Mouse (Mus musculus) c-Kit-positive CD71-positive TER-119-negative erythroid progenitor cells, embryonic 14.5 days (primary cell): Measurements from ENCODE around the gene Calcoco1.

Source experiments
- DNase-seq: peaks from one replicate; pipeline ENCODE4 v3.0.0-alpha.2; 2013; ENCODE audit warnings: low read depth

Gene Calcoco1

DNA sequence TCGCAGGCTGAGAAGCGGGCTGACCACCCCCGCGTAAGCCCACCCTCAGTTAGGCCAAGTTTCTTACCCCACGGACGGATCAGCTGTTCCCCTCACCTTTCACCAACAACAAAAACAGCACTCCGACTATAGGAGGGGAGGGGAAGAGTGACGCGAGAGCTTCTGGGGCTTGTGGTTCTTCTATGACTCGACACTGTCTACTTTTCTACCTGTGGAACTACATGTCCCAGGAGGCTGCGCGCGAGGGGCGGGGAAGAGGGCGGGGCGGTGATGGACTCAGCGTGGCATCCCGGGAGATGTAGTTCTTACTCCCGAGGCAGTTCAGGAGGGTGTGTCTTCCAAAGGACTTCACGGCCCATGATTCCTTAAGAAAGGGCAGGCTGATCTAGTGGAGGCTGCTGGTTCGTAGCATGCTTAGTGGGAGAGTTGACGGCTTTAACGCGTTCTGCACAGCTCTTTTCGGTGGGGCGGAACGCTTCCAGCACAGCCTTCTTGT, at the start of gene Calcoco1:
TSS of gene Calcoco1 (minus strand) at position 199 of the 496 bp plus-strand sequence.
- peak; percentile 92 for DNase-seq

DNA sequence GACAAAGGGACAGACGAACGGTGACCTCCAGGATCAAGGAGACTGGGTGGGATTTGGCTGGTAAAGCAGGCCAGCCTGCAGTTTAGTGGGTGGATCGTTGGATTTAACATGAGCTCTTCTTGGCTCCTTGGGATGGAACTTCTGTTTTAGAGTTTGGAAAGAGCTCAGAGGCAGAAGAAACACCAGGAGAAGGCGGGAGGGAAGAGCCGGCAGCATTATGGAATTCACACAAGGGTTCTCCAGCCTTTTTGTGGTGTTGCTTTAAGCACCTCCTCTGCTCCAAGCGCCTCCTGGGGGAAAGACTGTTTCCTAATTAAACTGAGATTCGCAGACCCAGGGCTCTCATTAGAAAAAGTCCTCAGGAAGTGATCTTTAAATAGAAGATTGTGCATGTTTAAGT, 48.9 kb upstream of the Calcoco1 start:
- no peak for DNase-seq

DNA sequence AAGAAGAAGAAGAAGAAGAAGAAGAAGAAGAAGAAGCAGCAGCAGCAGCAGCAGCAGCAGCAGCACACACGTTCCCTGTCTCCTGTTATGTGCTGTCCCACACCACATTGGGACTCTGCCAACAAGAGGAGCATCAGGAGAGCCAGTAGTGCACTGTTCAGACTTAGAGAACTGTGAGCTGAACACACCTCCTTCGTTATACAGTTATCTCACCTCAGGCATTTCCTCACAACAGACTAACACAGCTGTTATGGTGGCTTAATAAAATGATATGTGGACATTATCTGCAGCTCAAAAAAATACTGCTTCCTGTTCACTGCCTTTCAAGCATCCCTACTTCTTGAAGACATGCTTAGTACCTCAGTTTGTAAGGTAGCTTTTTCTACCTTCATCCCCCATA, 43.2 kb upstream of the Calcoco1 start:
- DNase-seq = no peak

DNA sequence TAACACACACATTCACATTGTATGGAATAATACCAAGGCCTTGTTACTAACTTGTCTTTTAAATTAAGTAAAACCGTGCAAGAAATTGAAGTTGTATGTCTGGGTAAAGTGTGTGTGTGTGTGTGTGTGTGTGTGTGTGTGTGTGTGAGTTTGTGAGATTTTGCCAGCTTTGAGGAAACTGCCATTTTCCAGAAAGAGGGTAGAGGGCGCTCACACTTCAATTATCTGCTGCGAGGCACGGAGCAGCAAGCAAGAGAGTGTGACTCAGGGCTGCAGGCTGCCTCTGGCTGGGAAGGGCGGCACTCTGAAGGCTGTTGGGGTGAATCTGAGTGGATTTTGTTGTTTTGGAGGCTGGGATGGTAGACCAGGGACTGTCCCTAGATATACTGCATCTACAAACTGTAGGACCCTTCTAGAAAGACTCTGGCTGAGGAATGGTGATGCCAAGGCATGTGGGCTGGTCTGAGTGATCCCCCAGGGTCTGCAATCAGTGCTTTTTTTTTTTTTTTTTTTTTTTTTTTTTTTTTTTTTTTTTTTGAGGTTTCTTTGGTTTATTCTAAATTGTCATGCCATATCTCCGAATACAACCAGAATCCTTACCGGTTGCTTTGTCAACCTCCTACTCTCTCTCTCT, 39.9 kb upstream of the Calcoco1 start:
- DNase-seq = no peak

DNA sequence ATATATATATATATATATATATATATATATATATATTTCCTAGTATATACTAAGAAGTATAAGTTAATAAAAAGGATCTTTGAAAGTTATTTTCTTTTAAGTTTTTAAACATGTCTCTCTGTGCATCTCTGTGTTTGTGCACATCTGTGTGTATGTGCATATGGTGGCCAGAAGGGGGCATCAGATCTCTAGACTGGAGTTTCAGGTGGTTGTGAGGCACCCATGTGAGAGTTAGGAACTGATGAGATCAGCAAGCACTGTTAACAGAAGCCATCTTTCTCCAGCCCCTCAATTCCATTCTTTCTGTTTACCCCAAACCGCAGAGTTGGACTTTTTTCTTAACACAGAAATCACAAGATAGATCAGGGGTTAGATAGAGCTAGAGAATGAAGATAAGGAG, 35.7 kb upstream of the Calcoco1 start:
- DNase-seq = no peak

DNA sequence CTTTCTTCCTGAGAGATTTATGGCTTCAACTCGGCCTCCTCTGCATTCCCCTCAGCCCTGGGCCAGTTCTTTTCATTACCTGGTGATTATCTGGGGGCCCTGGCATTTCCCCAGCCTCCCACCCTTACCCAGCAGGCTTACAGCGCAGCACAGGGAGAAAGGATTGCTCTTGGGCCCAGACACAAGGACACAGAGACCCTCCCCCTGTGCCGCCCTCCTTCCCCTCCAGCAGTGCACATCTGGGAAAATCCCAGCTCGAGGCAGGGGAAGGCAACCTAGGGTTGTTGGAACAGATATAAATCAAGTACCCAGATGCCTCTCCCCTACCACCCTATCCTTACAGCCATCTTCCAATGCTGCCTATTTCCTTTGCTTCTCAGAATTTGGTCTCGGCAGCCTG, 33.1 kb upstream of the Calcoco1 start:
- no peak for DNase-seq

DNA sequence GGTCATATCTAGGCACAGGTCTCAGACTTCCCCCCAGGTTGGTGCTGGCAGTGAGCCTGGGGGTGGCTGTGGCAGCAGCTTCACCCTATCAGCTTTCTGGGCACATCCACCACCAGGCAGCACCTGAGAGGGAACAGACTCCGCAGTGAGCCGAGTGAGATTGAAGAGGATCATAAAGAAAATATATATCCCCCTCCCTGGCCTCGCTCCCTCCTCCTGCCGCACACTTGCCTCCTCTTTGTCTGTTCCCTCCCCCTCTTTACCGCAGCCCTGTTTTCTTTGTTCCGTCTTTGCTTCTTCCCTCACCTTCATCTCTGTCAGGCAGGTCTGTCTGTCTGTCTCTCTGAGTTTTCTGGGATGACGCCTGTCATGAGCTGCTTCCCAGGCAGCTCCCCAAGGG, 32.4 kb upstream of the Calcoco1 start:
- DNase-seq = no peak

DNA sequence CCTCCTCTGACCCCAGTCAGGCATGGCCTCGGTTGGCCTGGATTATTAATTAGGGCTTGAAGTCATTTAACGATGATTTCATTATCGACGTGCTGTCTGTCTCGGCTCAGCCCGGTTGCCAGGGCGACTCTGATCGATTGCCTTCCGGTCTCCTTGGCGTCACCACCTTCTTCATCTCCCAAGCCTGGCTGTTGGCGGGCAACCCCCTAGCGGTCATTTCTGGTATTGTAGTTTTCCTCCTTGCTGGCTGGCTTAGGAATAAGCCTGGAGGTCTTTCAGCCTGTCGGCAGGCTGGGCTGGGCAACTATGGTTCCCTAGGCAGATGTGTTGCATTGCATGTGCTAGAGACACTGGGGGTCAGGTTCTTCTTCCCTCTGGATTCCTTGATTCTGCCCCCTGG, 31.2 kb upstream of the Calcoco1 start:
- peak; percentile 44 for DNase-seq

DNA sequence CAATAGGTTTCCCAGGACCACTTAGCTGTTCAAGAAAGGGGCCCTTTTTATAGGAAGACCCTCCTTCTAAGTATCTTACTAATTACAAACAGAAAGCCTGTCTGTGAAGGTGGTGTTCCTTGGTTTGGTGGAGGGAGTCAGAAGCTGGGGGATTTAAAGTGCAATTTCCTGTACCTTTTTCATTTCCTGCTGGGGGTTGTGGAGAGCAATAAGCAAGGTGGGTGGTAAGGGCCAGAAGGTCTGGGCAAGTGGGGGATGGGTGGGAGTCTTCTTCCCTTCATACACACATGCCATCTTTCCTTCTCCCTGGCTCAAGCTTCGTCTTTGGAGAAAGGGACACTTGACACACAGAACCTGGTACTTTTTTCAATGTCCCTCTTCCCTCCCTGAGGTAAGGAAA, 30.2 kb upstream of the Calcoco1 start:
- no peak for DNase-seq

DNA sequence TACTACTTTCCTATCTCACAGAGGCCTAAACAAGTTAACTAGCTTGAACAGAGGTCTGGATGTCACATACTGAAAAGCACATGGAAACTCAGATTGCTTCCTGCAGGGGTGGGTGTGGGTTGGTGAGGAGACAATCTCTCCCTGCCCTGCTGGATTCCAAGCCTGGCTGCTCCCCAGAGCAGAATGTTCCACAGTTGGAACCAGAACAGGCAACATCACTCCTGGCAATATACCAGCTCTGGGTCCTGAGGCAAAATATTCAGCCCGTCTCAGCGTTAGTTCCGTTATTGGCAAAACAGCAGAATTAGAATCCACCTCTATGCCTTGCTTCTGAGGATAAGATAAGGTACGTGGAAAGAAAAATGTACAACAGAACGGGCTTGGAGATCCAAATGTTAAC, 28.3 kb upstream of the Calcoco1 start:
- no peak for DNase-seq

DNA sequence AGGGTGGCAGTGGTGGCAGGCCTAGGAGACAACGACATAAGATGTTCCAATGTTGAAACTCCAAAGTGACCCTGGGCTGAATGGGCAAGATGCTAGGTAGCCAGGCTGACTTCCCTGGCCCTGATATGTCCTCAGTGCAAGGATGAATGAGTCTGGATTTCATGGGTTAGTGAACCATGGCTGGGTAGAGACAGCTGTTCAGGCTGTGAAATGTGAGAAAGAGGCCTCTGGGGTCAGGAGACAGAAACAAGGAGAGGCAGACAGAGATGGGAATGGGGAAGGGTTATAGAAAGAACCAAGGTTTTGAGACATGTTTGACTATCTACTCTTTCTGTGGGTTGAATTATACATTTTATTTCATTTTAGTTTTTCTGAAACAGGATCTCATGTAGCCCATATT, 27.1 kb upstream of the Calcoco1 start:
- DNase-seq = no peak

DNA sequence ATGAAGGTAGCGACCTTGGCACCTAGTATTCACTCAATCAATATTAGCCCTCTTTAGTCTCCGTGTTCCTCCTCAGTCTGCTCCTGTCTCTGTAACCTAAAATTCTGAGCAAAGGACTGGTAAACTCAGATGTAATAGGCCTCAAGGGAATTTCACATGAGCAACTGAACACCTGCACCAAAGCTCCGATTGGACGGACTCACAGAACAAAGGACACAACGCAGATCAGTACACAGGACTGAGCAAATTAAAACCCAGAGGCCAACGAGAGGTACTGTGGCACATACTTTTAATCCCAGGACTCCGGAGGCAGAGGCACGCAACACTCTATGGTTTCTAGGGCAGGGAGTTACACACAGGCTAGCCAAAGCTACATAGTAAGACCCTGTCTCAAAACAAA, 25.9 kb upstream of the Calcoco1 start:
- no peak for DNase-seq

DNA sequence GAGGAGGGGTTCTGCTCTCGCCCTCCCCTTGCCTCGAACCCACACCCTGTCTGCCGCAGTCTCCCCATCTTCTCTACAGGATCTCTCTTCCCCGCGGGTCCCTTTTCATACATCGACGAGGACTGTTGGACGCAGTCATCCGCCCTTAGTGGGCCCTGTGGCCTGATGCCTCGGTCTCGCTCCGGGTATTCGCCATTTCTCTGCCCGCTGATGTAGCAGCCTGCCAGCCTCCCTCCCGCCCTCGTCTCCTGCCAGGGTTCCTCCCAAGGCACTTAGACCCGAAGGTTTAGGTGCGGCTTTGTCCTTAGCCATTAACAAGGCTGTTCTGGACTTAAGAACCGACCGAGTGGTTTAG, 25.3 kb upstream of the Calcoco1 start:
- no peak for DNase-seq

DNA sequence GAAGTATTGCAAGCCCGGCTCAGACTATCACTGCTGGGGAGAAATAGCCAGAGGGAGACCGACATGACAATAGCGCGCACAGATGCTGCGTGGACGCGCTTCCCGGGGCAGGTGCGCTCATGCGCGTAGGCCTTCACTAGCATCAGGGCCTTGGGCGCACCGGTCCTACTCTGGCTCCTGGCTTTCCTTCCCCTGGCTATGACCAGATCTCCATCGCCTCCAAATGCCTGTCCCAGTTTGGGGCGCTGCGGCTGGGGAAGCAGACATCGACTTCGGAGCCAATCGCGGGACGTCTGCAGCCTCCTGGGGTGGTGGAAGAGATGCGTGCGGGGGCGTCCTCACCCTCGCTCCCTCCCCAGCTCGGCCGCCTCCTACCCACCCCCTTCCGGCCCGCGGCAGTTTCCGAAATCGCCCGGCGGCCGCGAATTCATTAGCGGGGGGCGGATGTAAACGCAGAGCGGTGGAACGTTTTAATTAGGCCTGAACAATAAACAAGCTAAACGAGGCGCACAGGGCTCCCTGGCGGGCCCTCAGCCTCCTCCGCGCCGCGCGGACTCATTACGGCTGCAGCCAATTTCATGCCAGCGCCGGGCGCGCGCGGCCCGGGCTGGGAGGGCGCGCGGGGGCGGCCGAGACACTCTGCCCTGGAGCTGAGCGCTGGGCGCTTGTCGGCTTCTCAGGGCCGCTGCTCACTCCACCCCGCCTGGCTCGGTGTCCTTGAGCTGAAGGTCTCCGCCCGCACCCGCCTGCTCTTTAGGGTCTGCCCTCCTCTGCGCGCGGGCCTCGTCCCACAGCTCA, 24.7 kb upstream of the Calcoco1 start:
- DNase-seq = no peak

DNA sequence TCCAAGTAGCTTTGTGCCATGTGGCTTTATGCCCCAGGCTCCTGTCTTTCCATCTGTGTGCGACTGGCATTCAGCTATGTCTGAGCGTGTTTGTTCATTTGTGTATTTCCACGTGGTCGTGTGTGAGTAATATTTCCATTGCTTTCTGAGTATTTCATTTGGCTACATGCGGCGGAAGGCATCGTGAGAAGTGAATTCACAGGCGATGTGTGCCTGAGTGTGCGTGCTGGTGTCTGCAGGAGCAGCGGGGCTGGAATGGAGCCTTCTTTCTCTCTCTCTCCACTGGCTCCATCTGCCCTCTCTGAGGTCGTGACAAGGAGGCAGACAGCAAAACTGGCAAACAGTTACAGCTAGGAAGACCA, 24.1 kb upstream of the Calcoco1 start:
- no peak for DNase-seq

DNA sequence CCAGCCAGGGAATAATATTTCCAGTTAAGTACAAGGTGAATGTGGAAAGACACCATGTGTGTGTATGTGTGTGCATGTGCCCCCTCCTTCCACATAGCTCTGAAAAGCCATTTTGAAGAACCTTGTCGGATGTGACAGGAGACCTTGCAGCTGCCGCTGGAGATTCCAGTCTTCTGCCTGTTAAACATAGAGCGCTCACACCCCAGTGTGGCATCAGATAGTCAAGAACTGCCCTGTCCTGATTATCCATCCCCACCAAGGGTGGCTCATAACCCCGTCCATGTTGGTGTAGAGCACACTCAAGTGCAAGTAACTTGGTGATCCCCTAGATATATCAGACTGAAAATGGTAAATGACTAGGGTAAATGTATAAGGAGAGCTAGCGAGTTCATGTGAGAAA, 23.4 kb upstream of the Calcoco1 start:
- DNase-seq = no peak

DNA sequence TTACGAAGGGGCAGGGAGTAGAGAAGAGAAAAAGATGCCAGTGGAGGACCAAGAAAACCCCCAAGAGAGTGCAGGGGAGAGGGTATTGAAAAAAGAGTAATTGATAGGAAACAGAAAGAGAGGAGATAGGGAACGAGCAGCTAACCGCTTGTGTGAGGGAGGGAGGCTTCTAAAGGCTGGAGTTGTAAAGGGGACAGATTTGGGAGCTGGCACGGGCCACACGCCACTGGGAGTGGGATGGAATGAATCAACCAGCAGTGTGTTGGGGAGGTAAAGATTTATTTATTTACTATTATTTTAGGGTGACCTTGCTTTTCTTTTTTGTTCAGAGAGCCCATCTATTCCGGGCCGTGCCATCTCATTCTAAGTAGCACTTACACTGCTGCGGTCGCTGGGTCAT, 22.9 kb upstream of the Calcoco1 start:
- no peak for DNase-seq

DNA sequence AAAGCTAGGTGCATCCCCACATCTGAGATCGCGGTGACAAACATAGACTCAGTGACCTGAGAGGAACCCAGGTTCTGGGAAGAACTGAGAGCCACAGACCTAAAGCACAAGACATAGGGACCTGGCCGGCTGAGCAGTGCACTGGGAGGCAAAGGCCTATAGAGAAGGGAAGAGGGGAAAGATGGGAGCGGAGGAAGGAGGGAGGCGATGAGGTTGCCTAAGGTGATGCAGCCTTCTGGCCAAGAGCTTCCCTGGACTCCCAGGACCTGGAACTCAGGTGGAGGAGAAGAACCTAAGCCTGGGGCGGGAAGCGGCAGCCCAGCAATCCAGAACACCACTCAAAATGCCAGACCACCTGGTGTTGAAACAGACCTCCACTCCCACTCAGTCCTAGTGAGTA, 22.4 kb upstream of the Calcoco1 start:
- DNase-seq = no peak

DNA sequence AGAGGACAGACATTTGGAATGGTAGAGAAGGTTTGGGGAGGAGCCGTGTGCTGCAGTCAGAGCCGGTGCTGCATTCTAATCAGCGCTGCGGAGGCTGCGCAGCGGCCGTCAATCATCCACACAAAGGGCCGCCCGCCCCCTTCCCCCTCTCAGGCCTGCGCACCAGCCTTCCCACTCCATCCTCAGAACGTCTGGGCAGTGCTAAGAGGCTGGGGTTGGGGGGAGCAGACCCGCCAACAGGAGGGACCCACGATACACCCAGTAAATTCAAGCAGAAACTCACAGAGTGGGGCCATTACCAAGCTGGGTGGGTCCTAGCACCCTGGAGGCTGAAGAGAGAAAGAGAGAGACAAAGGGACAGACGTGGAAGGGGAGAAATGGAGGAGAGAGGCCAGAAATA, 22.0 kb upstream of the Calcoco1 start:
- no peak for DNase-seq

DNA sequence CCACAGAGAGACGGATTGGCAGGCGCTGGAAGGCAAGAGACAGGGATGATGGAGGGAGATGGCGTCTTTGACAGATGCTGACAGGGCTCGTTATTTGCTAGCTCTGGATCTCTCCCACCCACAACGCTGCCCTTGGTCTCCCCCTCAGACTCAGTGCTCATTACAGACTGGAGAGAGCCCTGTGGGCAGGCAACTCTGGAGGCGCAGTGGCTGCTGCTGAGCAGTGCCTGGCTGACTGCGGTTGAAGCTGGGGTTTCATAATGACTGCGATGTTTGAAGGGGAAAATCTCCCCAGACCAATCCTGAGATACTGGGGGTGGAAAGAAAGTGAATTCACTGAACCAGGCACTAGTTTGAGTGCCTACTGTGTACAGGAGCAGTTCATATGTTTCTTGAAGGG, 21.2 kb upstream of the Calcoco1 start:
- DNase-seq = no peak

DNA sequence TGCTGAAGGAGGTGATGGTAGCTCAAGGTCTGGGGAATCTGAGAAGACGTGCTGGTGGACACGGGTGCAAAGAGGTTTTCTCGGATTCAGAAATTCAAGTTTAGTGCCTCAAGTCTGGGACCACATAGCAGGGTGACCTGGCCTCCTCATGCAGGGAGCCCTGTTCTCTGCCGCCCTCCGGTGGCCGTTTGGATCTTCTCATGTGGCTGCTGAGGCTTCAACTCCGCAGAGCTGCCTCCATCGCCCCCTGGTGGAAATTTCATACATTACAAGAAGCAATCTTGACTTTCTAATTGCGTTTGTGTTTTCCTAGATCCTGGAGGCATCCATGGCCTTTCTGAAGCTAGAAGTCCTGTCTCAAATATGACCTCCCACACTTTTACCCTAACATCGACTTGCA, 20.6 kb upstream of the Calcoco1 start:
- peak; percentile 81 for DNase-seq

DNA sequence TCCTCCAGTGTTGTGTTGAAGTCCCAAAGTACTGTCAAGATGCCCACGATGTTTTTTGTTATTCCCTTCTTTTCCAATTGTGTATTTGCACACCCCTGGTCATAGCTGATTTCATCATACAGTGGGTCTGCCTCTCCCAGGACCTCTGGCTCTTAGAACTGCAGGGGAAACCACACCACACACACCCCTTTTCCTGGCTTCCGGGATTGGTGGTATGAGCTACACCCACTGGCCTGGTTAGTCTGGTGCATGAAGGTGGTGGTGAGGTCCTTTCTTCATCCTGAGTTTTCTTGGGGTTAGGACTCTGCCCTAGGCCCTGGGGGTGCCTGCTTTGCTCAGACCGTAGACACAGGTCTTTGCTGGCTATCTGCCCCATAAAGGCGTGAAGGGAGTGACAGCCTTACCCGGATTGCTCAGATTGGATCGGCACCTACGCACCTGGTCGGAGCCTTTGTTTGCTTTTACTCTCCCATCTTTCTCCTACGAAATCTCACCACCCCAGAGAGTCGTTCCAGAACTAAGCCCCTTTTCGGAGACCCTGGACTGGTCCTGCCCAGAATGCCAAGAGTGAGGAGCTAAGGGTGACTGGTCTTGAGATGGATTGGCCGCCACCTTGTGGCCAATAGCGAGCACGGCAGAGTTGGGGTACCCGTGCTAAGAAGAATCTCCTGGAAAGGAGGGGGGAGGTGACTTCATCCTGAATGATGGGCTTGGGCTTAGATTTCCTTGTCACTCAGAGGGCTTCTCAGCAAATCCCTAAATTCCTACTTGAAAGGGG, 17.7 kb upstream of the Calcoco1 start:
- DNase-seq = peak; percentile 24

DNA sequence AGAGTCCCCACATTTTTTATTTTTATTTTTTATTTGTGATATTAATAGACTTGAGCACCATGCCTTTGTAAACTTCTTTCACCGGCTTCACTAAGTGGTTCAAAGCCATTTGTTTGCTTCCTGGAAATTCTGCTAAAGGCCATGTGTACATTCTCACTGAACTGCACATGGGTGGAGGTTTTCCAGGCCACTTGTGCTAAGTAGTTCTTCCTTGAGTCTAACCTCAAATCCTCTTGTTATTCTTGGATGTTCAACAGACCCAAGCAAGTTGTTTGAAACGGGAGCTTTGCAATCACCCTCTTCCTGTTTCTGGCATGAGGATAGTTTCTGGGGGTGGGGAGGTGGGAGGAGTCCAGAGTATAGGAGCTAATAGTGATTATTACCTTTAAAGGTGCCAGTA, 16.5 kb upstream of the Calcoco1 start:
- DNase-seq = no peak
